Mouse (Mus musculus) lung, postnatal 0 days (tissue): Measurements from ENCODE around the gene Arl8a. TPM values are rescaled to one million over a fixed set of nuclear protein-coding genes. Genes with fewer than 3 reads are reported as not detected.

ENCODE experiments used
- ATAC-seq: fragments of 200-750 bp; cut with Nextera tagmentation; 2 replicates; pipeline ENCODE4 v1.8.0; 2017; ENCODE audit warnings: moderate library complexity
- DNase-seq: peaks from one replicate; pipeline ENCODE4 v3.0.0-alpha.2; 2016; ENCODE audit warnings: low spot score
- H3K27ac ChIP-seq: fragments of 300-500 bp; sonication (generic); 2 replicates; pipeline ENCODE4 v1.5.1; 2014; ENCODE audit warnings: antibody characterized with exemption, mild to moderate bottlenecking, low read length, mixed read lengths
- H3K27me3 ChIP-seq: fragments of 300-500 bp; sonication (generic); replicated peaks from 2 replicates; pipeline ENCODE4 v1.6.1; 2014; ENCODE audit warnings: low read length, mixed read lengths; ENCODE audit not compliant: insufficient read depth
- H3K36me3 ChIP-seq: fragments of 300-500 bp; sonication (generic); 2 replicates; pipeline ENCODE4 v1.6.1; 2014; ENCODE audit warnings: low read length, mixed read lengths; ENCODE audit not compliant: insufficient read depth
- H3K4me1 ChIP-seq: fragments of 300-500 bp; sonication (generic); 2 replicates; pipeline ENCODE4 v1.6.1; 2014; ENCODE audit warnings: antibody characterized with exemption, low read depth, low read length, mixed read lengths; ENCODE audit not compliant: insufficient read depth
- H3K4me2 ChIP-seq: fragments of 300-500 bp; sonication (generic); replicated peaks from 2 replicates; pipeline ENCODE4 v1.6.1; 2014; ENCODE audit warnings: low read depth, mild to moderate bottlenecking, low read length, moderate library complexity, mixed read lengths
- H3K4me3 ChIP-seq: fragments of 300-500 bp; sonication (generic); 2 replicates; pipeline ENCODE4 v1.5.1; 2014; ENCODE audit warnings: low read depth, low read length
- H3K9ac ChIP-seq: fragments of 300-500 bp; sonication (generic); replicated peaks from 2 replicates; pipeline ENCODE4 v1.6.1; 2014; ENCODE audit warnings: low read depth, mild to moderate bottlenecking
- H3K9me3 ChIP-seq: fragments of 300-500 bp; sonication (generic); 2 replicates; pipeline ENCODE4 v1.6.1; 2016; ENCODE audit warnings: low read length, mixed read lengths
- CTCF ChIP-seq: IDR thresholded peaks from 2 replicates; pipeline ENCODE4 v1.5.1; 2016; ENCODE audit warnings: antibody characterized with exemption, mild to moderate bottlenecking
- EP300 ChIP-seq: IDR thresholded peaks from 2 replicates; pipeline ENCODE4 v1.6.1; 2016; ENCODE audit warnings: antibody characterized with exemption, mild to moderate bottlenecking, control low read depth
- WGBS: fragments of 180-500 bp; shearing (Covaris S2); extraction: QIAGEN DNeasy Blood & Tissue Kit; methylation state at CpG from one replicate; pipeline ENCODE4 v1.1.7; 2014; 5-methylcytosine and 5-hydroxymethylcytosine counted together
- polyA plus RNA-seq: library from polyadenylated mRNA; unstranded; fragments of >200 nt; fragmentation: Nextera tagmentation; extraction: Ambion mirVana; gene quantifications from 2 replicates; pipeline ENCODE4 v1.2.1, GENCODE M21; 2015

Gene Arl8a
- polyA plus RNA-seq, 1 experiment from 2014 or later = 51.8 TPM

- ATAC-seq (no peak), DNase-seq (no peak)
- Histone ChIP-seq H3K4me1 (0 out of 2 replicates have a peak, but pooled peaks cover 5% of the 10 kb centered on the region), H3K9ac (no peak overlapping the region), H3K4me2 (no peak overlapping the region), H3K4me3 (no peak overlapping the region), H3K36me3 (no peaks in the 10 kb centered on the region), H3K27ac (no peak overlapping the region), H3K9me3 (no peaks in the 10 kb centered on the region), H3K27me3 (no peaks in the 10 kb centered on the region)
- TF ChIP-seq EP300 (no peak), CTCF (no peak)
- 39% methylated on average over 5 of the region's 5 CpGs for WGBS
These were observed 51.8 kb downstream of the Arl8a start for GRCm38 (mm10) chr1:135198412-135198811.

- H3K27ac ChIP-seq = peak overlapping the region; percentile 9; the same call in 1 of the 2 replicates
- ATAC-seq (peak; percentile 67), DNase-seq (peak; percentile 39)
- H3K9ac ChIP-seq = 0 out of 2 replicates have a peak overlapping the region, but pooled peaks have one; percentile 8
- WGBS = 6% methylated on average over 21 of the region's 21 CpGs
- peak overlapping the region; percentile 27; the same call in 1 of the 2 replicates for H3K4me2 ChIP-seq
- H3K4me1 ChIP-seq = 0 out of 2 replicates have a peak, but pooled peaks cover 5% of the 10 kb centered on the region
- H3K36me3 ChIP-seq = no peaks in the 10 kb centered on the region
- TF ChIP-seq EP300 = no peak
- TF ChIP-seq CTCF = no peak
- H3K27me3 ChIP-seq = no peaks in the 10 kb centered on the region
- no peaks in the 10 kb centered on the region for H3K9me3 ChIP-seq
- H3K4me3 ChIP-seq = no peak overlapping the region
These were observed 52.6 kb downstream of the Arl8a start for GRCm38 (mm10) chr1:135199014-135199819.

- H3K9me3 ChIP-seq = no peaks in the 10 kb centered on the region
- 0 out of 2 replicates have a peak, but pooled peaks cover 5% of the 10 kb centered on the region for H3K4me1 ChIP-seq
- no peak overlapping the region for H3K27ac ChIP-seq
- H3K36me3 ChIP-seq = no peaks in the 10 kb centered on the region
- H3K27me3 ChIP-seq = no peaks in the 10 kb centered on the region
- H3K9ac ChIP-seq = no peak overlapping the region
- H3K4me3 ChIP-seq = no peak overlapping the region
- WGBS = 76% methylated on average over 4 of the region's 4 CpGs
- no peak for ATAC-seq
- no peak for DNase-seq
- TF ChIP-seq CTCF (no peak), EP300 (no peak)
- H3K4me2 ChIP-seq = no peak overlapping the region
These were observed 53.8 kb downstream of the Arl8a start for GRCm38 (mm10) chr1:135200400-135200799.

GRCm38 (mm10) chr1:135204196-135205126 is 57.8 kb downstream of the Arl8a start:
- Histone ChIP-seq H3K27ac (no peak overlapping the region), H3K4me1 (0 out of 2 replicates have a peak, but pooled peaks cover under 1% of the 10 kb centered on the region), H3K4me2 (no peak overlapping the region), H3K9ac (no peak overlapping the region), H3K36me3 (no peaks in the 10 kb centered on the region), H3K4me3 (no peak overlapping the region), H3K27me3 (no peaks in the 10 kb centered on the region), H3K9me3 (no peaks in the 10 kb centered on the region)
- ATAC-seq = no peak
- 30% methylated on average over 12 of the region's 12 CpGs for WGBS
- DNase-seq = no peak
- TF ChIP-seq CTCF (no peak), EP300 (no peak)

GRCm38 (mm10) chr1:135205257-135205656 is 58.6 kb downstream of the Arl8a start:
- H3K4me2 ChIP-seq = no peak overlapping the region
- no peak for DNase-seq
- 65% methylated on average over 4 of the region's 4 CpGs for WGBS
- no peak for ATAC-seq
- H3K9me3 ChIP-seq = no peaks in the 10 kb centered on the region
- no peak overlapping the region for H3K4me3 ChIP-seq
- no peak for TF ChIP-seq EP300
- TF ChIP-seq CTCF = no peak
- no peaks in the 10 kb centered on the region for H3K36me3 ChIP-seq
- no peaks in the 10 kb centered on the region for H3K27me3 ChIP-seq
- no peak overlapping the region for H3K27ac ChIP-seq
- no peaks in the 10 kb centered on the region for H3K4me1 ChIP-seq
- no peak overlapping the region for H3K9ac ChIP-seq

Other genes starting within 250 kb of the Arl8a start
- gene Ppp1r12b, start 190.9 kb upstream of the Arl8a start, polyA plus RNA-seq = 5.4 and 6.1 TPM in 2 replicates
- 4.7 and 5.6 TPM in 2 replicates for gene Ube2t, start 184.3 kb upstream of the Arl8a start, polyA plus RNA-seq
- gene Lgr6, start 41.5 kb upstream of the Arl8a start, polyA plus RNA-seq = 2.9 and 3.9 TPM in 2 replicates
- 2.9 and 3.0 TPM in 2 replicates for gene Ptpn7, start 14.1 kb upstream of the Arl8a start, polyA plus RNA-seq
- gene Gpr37l1, start 20.9 kb downstream of the Arl8a start, polyA plus RNA-seq = 0.06 and 0.19 TPM in 2 replicates
- 31.9 and 45.5 TPM in 2 replicates for gene Elf3, start 111.7 kb downstream of the Arl8a start, polyA plus RNA-seq
- 50.2 and 67.5 TPM in 2 replicates for gene Rnpep, start 137.3 kb downstream of the Arl8a start, polyA plus RNA-seq
- 164 and 186 TPM in 2 replicates for gene Timm17a, start 167.0 kb downstream of the Arl8a start, polyA plus RNA-seq
- 2.6 and 2.8 TPM in 2 replicates for gene Lmod1, start 178.0 kb downstream of the Arl8a start, polyA plus RNA-seq
- gene Shisa4, start 228.4 kb downstream of the Arl8a start, polyA plus RNA-seq = 19.2 and 20.0 TPM in 2 replicates